Mouse (Mus musculus): ENCODE data around the gene Dscam. TPM values are rescaled to one million over a fixed set of nuclear protein-coding genes. Genes with fewer than 3 reads are reported as not detected.

Gene Dscam
- polyA plus RNA-seq, 1 experiment from 2014 or later, result 0.05 TPM

- Histone ChIP-seq H3K9ac (ENCODE audit: low read depth, low read length) (no peak overlapping the region), H3K27me3 (ENCODE audit: insufficient read depth, low read length) (no peaks in the 10 kb centered on the region), H3K9me3 (replicated peaks; ENCODE audit: low read length) (no peaks in the 10 kb centered on the region), H3K4me2 (ENCODE audit: low read length) (no peak overlapping the region), H3K4me1 (replicated peaks; ENCODE audit: insufficient read depth, low read length) (no peaks in the 10 kb centered on the region), H3K27ac (no peak overlapping the region), H3K36me3 (ENCODE audit: insufficient read depth, low read length) (no peaks in the 10 kb centered on the region), H3K4me3 (replicated peaks; ENCODE audit: low read depth, low read length) (no peak overlapping the region)
- TF ChIP-seq CTCF (IDR thresholded peaks at IDR 0.05; ENCODE audit: low read depth), result peak; percentile 79
- WGBS, result 24% methylated on average over 2 of the region's 2 CpGs
- DNase-seq (ENCODE audit: low spot score) (peak; percentile 50), ATAC-seq (replicated peaks; ENCODE audit: low FRiP score, low read depth) (no peak)
Observed at GRCm38 (mm10) chr16:96795431-96795830, 375.1 kb downstream of the Dscam start.

GRCm38 (mm10) chr16:96791307-96791706 lies 379.2 kb downstream of the Dscam start:
- no peak for DNase-seq (ENCODE audit: low spot score)
- no peak for TF ChIP-seq CTCF (IDR thresholded peaks at IDR 0.05; ENCODE audit: low read depth)
- Histone ChIP-seq H3K4me2 (ENCODE audit: low read length) (no peak overlapping the region), H3K9me3 (replicated peaks; ENCODE audit: low read length) (no peaks in the 10 kb centered on the region), H3K27me3 (ENCODE audit: insufficient read depth, low read length) (no peaks in the 10 kb centered on the region), H3K36me3 (ENCODE audit: insufficient read depth, low read length) (no peaks in the 10 kb centered on the region), H3K27ac (no peak overlapping the region), H3K4me1 (replicated peaks; ENCODE audit: insufficient read depth, low read length) (no peaks in the 10 kb centered on the region), H3K4me3 (replicated peaks; ENCODE audit: low read depth, low read length) (no peak overlapping the region), H3K9ac (ENCODE audit: low read depth, low read length) (no peak overlapping the region)
- peak; percentile 66; the same call in 1 of the 2 replicates for ATAC-seq (replicated peaks; ENCODE audit: low FRiP score, low read depth)
- 82% methylated on average over 2 of the region's 2 CpGs for WGBS

GRCm38 (mm10) chr16:96788286-96788685 lies 382.3 kb downstream of the Dscam start:
- Histone ChIP-seq H3K4me3 (replicated peaks; ENCODE audit: low read depth, low read length) (no peak overlapping the region), H3K27me3 (ENCODE audit: insufficient read depth, low read length) (no peaks in the 10 kb centered on the region), H3K4me1 (replicated peaks; ENCODE audit: insufficient read depth, low read length) (no peaks in the 10 kb centered on the region), H3K4me2 (ENCODE audit: low read length) (no peak overlapping the region), H3K9ac (ENCODE audit: low read depth, low read length) (no peak overlapping the region), H3K36me3 (ENCODE audit: insufficient read depth, low read length) (no peaks in the 10 kb centered on the region), H3K9me3 (replicated peaks; ENCODE audit: low read length) (no peaks in the 10 kb centered on the region), H3K27ac (no peak overlapping the region)
- ATAC-seq (replicated peaks; ENCODE audit: low FRiP score, low read depth), result no peak
- no peak for TF ChIP-seq CTCF (IDR thresholded peaks at IDR 0.05; ENCODE audit: low read depth)
- no peak for DNase-seq (ENCODE audit: low spot score)
- WGBS, result 72% methylated on average over 5 of the region's 5 CpGs

GRCm38 (mm10) chr16:96779021-96779420 lies 391.5 kb downstream of the Dscam start:
- no peak overlapping the region for H3K27ac ChIP-seq
- no peak for DNase-seq (ENCODE audit: low spot score)
- H3K27me3 ChIP-seq (ENCODE audit: insufficient read depth, low read length), result no peaks in the 10 kb centered on the region
- no peaks in the 10 kb centered on the region for H3K9me3 ChIP-seq (replicated peaks; ENCODE audit: low read length)
- no peak overlapping the region for H3K4me2 ChIP-seq (ENCODE audit: low read length)
- H3K36me3 ChIP-seq (ENCODE audit: insufficient read depth, low read length), result no peaks in the 10 kb centered on the region
- TF ChIP-seq CTCF (IDR thresholded peaks at IDR 0.05; ENCODE audit: low read depth), result no peak
- no peak overlapping the region for H3K9ac ChIP-seq (ENCODE audit: low read depth, low read length)
- 69% methylated on average over 5 of the region's 5 CpGs for WGBS
- no peak overlapping the region for H3K4me3 ChIP-seq (replicated peaks; ENCODE audit: low read depth, low read length)
- no peak for ATAC-seq (replicated peaks; ENCODE audit: low FRiP score, low read depth)
- no peaks in the 10 kb centered on the region for H3K4me1 ChIP-seq (replicated peaks; ENCODE audit: insufficient read depth, low read length)

- no peak for TF ChIP-seq CTCF (IDR thresholded peaks at IDR 0.05; ENCODE audit: low read depth)
Observed at GRCm38 (mm10) chr16:96774245-96774644, 396.3 kb downstream of the Dscam start.

GRCm38 (mm10) chr16:96767985-96768384 lies 402.6 kb downstream of the Dscam start:
- H3K4me1 ChIP-seq (replicated peaks; ENCODE audit: insufficient read depth, low read length), result no peaks in the 10 kb centered on the region
- H3K36me3 ChIP-seq (ENCODE audit: insufficient read depth, low read length), result no peaks in the 10 kb centered on the region
- H3K27me3 ChIP-seq (ENCODE audit: insufficient read depth, low read length), result no peaks in the 10 kb centered on the region
- ATAC-seq (replicated peaks; ENCODE audit: low FRiP score, low read depth) (no peak), DNase-seq (ENCODE audit: low spot score) (no peak)
- no peak for TF ChIP-seq CTCF (IDR thresholded peaks at IDR 0.05; ENCODE audit: low read depth)
- H3K4me3 ChIP-seq (replicated peaks; ENCODE audit: low read depth, low read length), result no peak overlapping the region
- H3K9ac ChIP-seq (ENCODE audit: low read depth, low read length), result no peak overlapping the region
- 72% methylated on average over 3 of the region's 3 CpGs for WGBS
- no peaks in the 10 kb centered on the region for H3K9me3 ChIP-seq (replicated peaks; ENCODE audit: low read length)
- no peak overlapping the region for H3K27ac ChIP-seq
- H3K4me2 ChIP-seq (ENCODE audit: low read length), result no peak overlapping the region

More at GRCm38 (mm10) chr16:96774245-96774644, 396.3 kb downstream of the Dscam start:
- DNase-seq (ENCODE audit: low spot score), result no peak
- Histone ChIP-seq H3K36me3 (ENCODE audit: insufficient read depth, low read length) (no peaks in the 10 kb centered on the region), H3K27ac (no peak overlapping the region), H3K27me3 (ENCODE audit: insufficient read depth, low read length) (no peaks in the 10 kb centered on the region), H3K4me2 (ENCODE audit: low read length) (no peak overlapping the region), H3K9me3 (replicated peaks; ENCODE audit: low read length) (no peaks in the 10 kb centered on the region), H3K9ac (ENCODE audit: low read depth, low read length) (no peak overlapping the region), H3K4me1 (replicated peaks; ENCODE audit: insufficient read depth, low read length) (no peaks in the 10 kb centered on the region), H3K4me3 (replicated peaks; ENCODE audit: low read depth, low read length) (no peak overlapping the region)
- WGBS, result 89% methylated on average over 1 of the region's 1 CpGs
- no peak for ATAC-seq (replicated peaks; ENCODE audit: low FRiP score, low read depth)

GRCm38 (mm10) chr16:96767508-96767907 lies 403.0 kb downstream of the Dscam start:
- ATAC-seq (replicated peaks; ENCODE audit: low FRiP score, low read depth) (no peak), DNase-seq (ENCODE audit: low spot score) (no peak)
- 46% methylated on average over 4 of the region's 4 CpGs for WGBS
- Histone ChIP-seq H3K9me3 (replicated peaks; ENCODE audit: low read length) (no peaks in the 10 kb centered on the region), H3K9ac (ENCODE audit: low read depth, low read length) (no peak overlapping the region), H3K4me1 (replicated peaks; ENCODE audit: insufficient read depth, low read length) (no peaks in the 10 kb centered on the region), H3K27me3 (ENCODE audit: insufficient read depth, low read length) (no peaks in the 10 kb centered on the region), H3K4me2 (ENCODE audit: low read length) (no peak overlapping the region), H3K36me3 (ENCODE audit: insufficient read depth, low read length) (no peaks in the 10 kb centered on the region), H3K4me3 (replicated peaks; ENCODE audit: low read depth, low read length) (no peak overlapping the region), H3K27ac (no peak overlapping the region)
- no peak for TF ChIP-seq CTCF (IDR thresholded peaks at IDR 0.05; ENCODE audit: low read depth)

All from kidney, postnatal 0 days (tissue).